Mouse (Mus musculus): ENCODE measurements at regions not wholly inside any gene's neighbourhood (a gene's known extent, or its start where the extent isn't known, plus 50 kb on each side); places are given as distances from the start of the nearest gene placed in this dataset.

GRCm38 (mm10) chr8:78023467-78023866 lies 189.6 kb upstream of the Ttc29 start:
- TF ChIP-seq POLR2A (IDR thresholded peaks at IDR 0.05; ENCODE audit: extremely low read depth, insufficient read depth, low read length), result no peak
- no peak for TF ChIP-seq CTCF (IDR thresholded peaks at IDR 0.05; ENCODE audit: low read depth, low read length)
